Mouse (Mus musculus): ENCODE measurements around the gene Gm20388.

GRCm38 (mm10) chr8:123707137-123707536, 3796.5 kb downstream of the Gm20388 start:
- TF ChIP-seq POLR2A (IDR thresholded peaks at IDR 0.05; ENCODE audit: borderline replicate concordance, control insufficient read depth, low read depth, low read length) (no peak), CTCF (IDR thresholded peaks at IDR 0.05; ENCODE audit: control insufficient read depth, insufficient read depth, low read length) (no peak)

All from bone marrow, adult 2 months (tissue).